Comparison of ENCODE assay signal across 11 mouse cellular contexts in the genomic region with DNA sequence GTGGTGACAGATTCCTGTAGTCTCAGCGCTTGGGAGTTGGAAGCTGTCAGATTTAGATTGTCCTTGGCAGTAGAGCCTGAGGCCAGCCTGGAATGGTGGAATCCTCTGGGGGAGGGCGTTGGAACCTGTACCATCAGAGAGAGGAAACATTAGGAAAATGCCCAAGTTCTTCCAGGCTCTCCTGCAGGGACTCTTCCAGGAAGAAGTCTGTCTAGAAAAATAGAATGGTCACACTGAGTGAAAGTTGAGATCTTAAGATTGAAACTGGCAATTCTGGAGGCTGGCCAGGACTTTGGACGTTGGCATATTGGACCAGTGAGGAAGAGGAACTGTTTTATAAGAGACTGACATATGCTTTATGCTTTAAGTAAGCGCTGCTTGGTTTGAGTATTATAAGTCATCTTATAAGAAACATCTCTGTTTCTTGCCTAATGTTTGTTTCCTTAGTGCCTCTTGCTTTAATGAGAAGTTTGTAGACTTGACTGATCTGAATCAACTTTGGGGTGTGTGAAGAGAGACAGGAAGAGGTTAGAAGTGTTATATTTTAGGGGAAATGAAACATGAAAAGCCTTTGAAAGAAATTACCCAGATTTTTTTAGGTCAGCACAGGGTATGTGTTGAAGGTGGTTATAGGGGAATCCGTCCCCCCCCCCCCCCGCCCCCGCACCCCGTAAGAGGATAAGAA. TPM values are rescaled to one million over a fixed set of nuclear protein-coding genes. Genes with fewer than 3 reads are reported as not detected.
DNase-seq lines count a peak whose midpoint lies in the region; ATAC-seq and TF ChIP-seq lines count a peak whose summit lies in the region.
"Had no signal": no experiment of that assay in that cellular context is flagged by ENCODE, and none has a peak within 500 bp of the region (broad histone marks: within the 10 kb centered on the region; RNA-seq: fewer than 3 reads in every experiment).

No protein-coding gene starts in this region.

- no peak overlapping the region for H3K9ac ChIP-seq in stomach, postnatal 0 days (ENCODE audit: low read length)
- H3K9ac ChIP-seq: heart, embryonic 15.5 days; liver, embryonic 14.5 days had no signal

- H3K36me3 ChIP-seq in spleen, adult 2 months (ENCODE audit: control insufficient read depth, insufficient read depth, low read length) = no peaks in the 10 kb centered on the region
- no peaks in the 10 kb centered on the region for H3K36me3 ChIP-seq in stomach, postnatal 0 days (ENCODE audit: control insufficient read depth, insufficient read depth, low read length)
- H3K36me3 ChIP-seq: heart, embryonic 15.5 days had no signal

- peaks cover 3% of the 10 kb centered on the region; the same call in 1 of the 2 replicates for H3K4me1 ChIP-seq in cerebellum, adult 2 months (ENCODE audit: control insufficient read depth, insufficient read depth, low read length)
- H3K4me1 ChIP-seq in spleen, adult 2 months (ENCODE audit: control insufficient read depth, insufficient read depth, insufficient read length) = peaks cover 12% of the 10 kb centered on the region
- H3K4me1 ChIP-seq in stomach, postnatal 0 days (replicated peaks; ENCODE audit: control insufficient read depth, insufficient read depth) = no peaks in the 10 kb centered on the region

- H3K4me2 ChIP-seq in stomach, postnatal 0 days (replicated peaks; ENCODE audit: low read depth) = no peak overlapping the region

- H3K4me3 ChIP-seq in cerebellum, adult 2 months (replicated peaks; ENCODE audit: insufficient read depth, low read depth, low read length) = peak overlapping the region; percentile 5
- H3K4me3 ChIP-seq in spleen, adult 2 months (ENCODE audit: extremely low read depth, insufficient read depth, insufficient read length) = no peak overlapping the region
- H3K4me3 ChIP-seq in stomach, postnatal 0 days (ENCODE audit: low read depth, low read length) = no peak overlapping the region
- H3K4me3 ChIP-seq: heart, embryonic 15.5 days had no signal

- ATAC-seq in granulocyte monocyte progenitor cell, adult 5-6 weeks (replicated peaks; ENCODE audit: poor library complexity, severe bottlenecking) = peak; percentile 35
- no peak for ATAC-seq in stomach, postnatal 0 days (ENCODE audit: low FRiP score, low TSS enrichment)

- WGBS in cerebellum, adult 2 months = 59% methylated on average over 8 of the region's 8 CpGs
- 34% methylated on average over 8 of the region's 8 CpGs for WGBS in spleen, adult 2 months
- 77% methylated on average over 8 of the region's 8 CpGs for WGBS in stomach, postnatal 0 days

- no peak overlapping the region for H3K27ac ChIP-seq in cerebellum, adult 2 months (ENCODE audit: insufficient read depth, low read length)
- H3K27ac ChIP-seq in spleen, adult 2 months (ENCODE audit: insufficient read depth, low read length) = peak overlapping the region; percentile 26
- H3K27ac ChIP-seq in stomach, postnatal 0 days (replicated peaks) = 0 out of 2 replicates have a peak overlapping the region, but pooled peaks have one; percentile 20
- H3K27ac ChIP-seq: heart, embryonic 15.5 days; liver, embryonic 14.5 days had no signal

- no peaks in the 10 kb centered on the region for H3K9me3 ChIP-seq in stomach, postnatal 0 days (ENCODE audit: control insufficient read depth, low read length)
- H3K9me3 ChIP-seq: heart, embryonic 15.5 days had no signal

- no peaks in the 10 kb centered on the region for H3K27me3 ChIP-seq in cerebellum, adult 2 months (ENCODE audit: control insufficient read depth, insufficient read depth, low read length)
- no peaks in the 10 kb centered on the region for H3K27me3 ChIP-seq in spleen, adult 2 months (ENCODE audit: control insufficient read depth, insufficient read depth, low read length)
- H3K27me3 ChIP-seq in stomach, postnatal 0 days (ENCODE audit: control insufficient read depth, insufficient read depth, low read length) = no peaks in the 10 kb centered on the region
- H3K27me3 ChIP-seq: heart, embryonic 15.5 days had no signal

- no peak for TF ChIP-seq CTCF in cerebellum, adult 2 months (IDR thresholded peaks at IDR 0.05; ENCODE audit: borderline replicate concordance, insufficient read depth, low read depth, low read length)
- TF ChIP-seq CTCF in spleen, adult 2 months (IDR thresholded peaks at IDR 0.05; ENCODE audit: extremely low read depth, insufficient read depth, insufficient read length, insufficient replicate concordance) = no peak
- TF ChIP-seq CTCF in stomach, postnatal 0 days (IDR thresholded peaks at IDR 0.05; ENCODE audit: low read depth) = no peak

- no peak for TF ChIP-seq EP300 in stomach, postnatal 0 days (optimal IDR thresholded peaks at IDR 0.05)

- DNase-seq in cerebellum, adult 2 months = peak; percentile 22 to 34
- no peak for DNase-seq in cerebellum, postnatal 4 days (ENCODE audit: low spot score in 2 of 2)
- no peak for DNase-seq in spleen, adult 2 months (ENCODE audit: low read depth in 1 of 2, low spot score in 2 of 2)
- DNase-seq in spleen, postnatal 4 days (ENCODE audit: low spot score in 2 of 2) = no peak
- DNase-seq in stomach, postnatal 0 days (ENCODE audit: low spot score) = peak; percentile 41
- no peak for DNase-seq in kidney, postnatal 4 days
- no peak for DNase-seq in left cerebral cortex, adult 9 months (ENCODE audit: low spot score in 2 of 2)
- DNase-seq: kidney, adult 9 months had no signal

- no peak for TF ChIP-seq POLR2A in cerebellum, adult 2 months (IDR thresholded peaks at IDR 0.05; ENCODE audit: borderline replicate concordance, insufficient read depth, low read length)
- no peak for TF ChIP-seq POLR2A in spleen, adult 2 months (IDR thresholded peaks at IDR 0.05; ENCODE audit: low read depth, low read length)

RNA-seq across cellular contexts. Expression of a gene that starts 2.6 kb away (rescaled TPM):
- 52.4 and 56.8 TPM in 2 replicates for polyA plus RNA-seq in cerebellum, adult 2 months (2012; rRNA removed)
- polyA plus RNA-seq in spleen, adult 2 months (2012; rRNA removed) = 8.7 and 11.1 TPM in 2 replicates
- 46.9 and 65.2 TPM in 2 replicates for total RNA-seq in granulocyte monocyte progenitor cell, adult 5-6 weeks (2014; fragmentation: Nextera tagmentation)
- total RNA-seq in granulocyte monocyte progenitor cell, adult 5-6 weeks (2017) = 40.3 and 44.9 TPM in 2 replicates
- polyA plus RNA-seq in stomach, postnatal 0 days (2015; fragmentation: Nextera tagmentation; extraction: Ambion mirVana) = 13.3 TPM in 2 replicates

RNA-seq across cellular contexts. Expression of a gene that starts 15.3 kb away (rescaled TPM):
- polyA plus RNA-seq in cerebellum, adult 2 months (2012; rRNA removed) = 18.0 and 18.7 TPM in 2 replicates
- 0.74 and 1.3 TPM in 2 replicates for polyA plus RNA-seq in spleen, adult 2 months (2012; rRNA removed)
- total RNA-seq in granulocyte monocyte progenitor cell, adult 5-6 weeks (2014; fragmentation: Nextera tagmentation) = 17.4 and 24.6 TPM in 2 replicates
- 26.8 and 30.5 TPM in 2 replicates for total RNA-seq in granulocyte monocyte progenitor cell, adult 5-6 weeks (2017)
- polyA plus RNA-seq in stomach, postnatal 0 days (2015; fragmentation: Nextera tagmentation; extraction: Ambion mirVana) = 17.1 TPM in 2 replicates

Comparison
In these comparisons a context has a peak if more than half of its experiments do, and no peak if none do; other contexts are left out.
1. DNase-seq: peak in cerebellum, adult 2 months (2 of 2) and stomach, postnatal 0 days (single experiment); none in cerebellum, postnatal 4 days (0 of 2), spleen, adult 2 months (0 of 2), spleen, postnatal 4 days (0 of 2), kidney, postnatal 4 days (0 of 2) and left cerebral cortex, adult 9 months (0 of 2).